Mouse (Mus musculus): Measurements from ENCODE around the gene Taf1.

- TF ChIP-seq CTCF (IDR thresholded peaks at IDR 0.05; ENCODE audit: borderline replicate concordance, insufficient read depth, low read length) = no peak
- TF ChIP-seq POLR2A (IDR thresholded peaks at IDR 0.05; ENCODE audit: low read depth, low read length) = no peak
Measured at GRCm38 (mm10) chrX:101527356-101527755, 5.2 kb upstream of the Taf1 start.
